In the genomic region with DNA sequence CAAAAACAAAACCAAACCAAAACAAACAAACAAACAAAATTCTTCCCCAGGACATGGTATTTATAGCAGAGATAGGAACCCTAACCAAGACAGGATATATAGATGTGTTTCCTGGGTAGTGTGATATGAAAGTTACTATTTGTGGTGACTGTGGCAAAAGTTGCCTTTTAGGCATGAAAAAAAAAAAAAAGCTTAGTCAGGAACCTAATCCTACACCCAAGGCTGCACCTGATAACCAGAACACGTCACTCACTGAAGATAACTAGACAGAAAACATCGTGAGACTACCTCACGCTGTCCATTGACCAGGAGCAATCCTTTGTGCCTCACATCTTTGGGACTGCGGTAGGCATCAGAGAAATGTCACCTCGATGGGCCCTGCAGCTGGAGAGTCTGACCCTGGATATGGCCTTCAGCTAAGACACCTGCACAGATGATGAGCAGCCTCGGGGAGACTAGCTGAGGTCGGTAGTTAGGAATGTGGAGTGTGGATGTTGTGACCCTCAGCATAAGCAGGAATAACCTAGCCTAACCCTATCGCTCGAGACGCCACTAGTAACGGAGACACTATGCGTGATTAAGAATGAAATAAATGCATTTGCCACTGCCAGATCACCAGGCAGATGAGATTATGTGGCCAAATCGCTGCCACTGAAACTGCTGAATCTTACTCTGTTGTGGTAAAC, we compare ENCODE assay signal across 8 mouse cellular contexts. TPM values are rescaled to one million over a fixed set of nuclear protein-coding genes. Genes with fewer than 3 reads are reported as not detected.
DNase-seq lines count a peak whose midpoint lies in the region; ATAC-seq and TF ChIP-seq lines count a peak whose summit lies in the region.
"Had no signal": no experiment of that assay in that cellular context is flagged by ENCODE, and none has a peak within 500 bp of the region (broad histone marks: within the 10 kb centered on the region; RNA-seq: fewer than 3 reads in every experiment).

A gene (plus strand): TSS at position 249 of the 686 bp plus-strand sequence.

- TF ChIP-seq CTCF in cortical plate, adult 2 months (IDR thresholded peaks at IDR 0.05; ENCODE audit: extremely low read depth, insufficient read depth, low read length): no peak

- DNase-seq in lung, postnatal 36 days: no peak
- DNase-seq in embryo, embryonic 10.5 days (ENCODE audit: low spot score): no peak

- no peak for ATAC-seq in lung, embryonic 15.5 days (ENCODE audit: borderline replicate concordance, extremely low read depth, low FRiP score, low TSS enrichment)
- no peak for ATAC-seq in hindbrain, embryonic 12.5 days (ENCODE audit: low FRiP score)
- peak; percentile 89 for ATAC-seq in megakaryocyte-erythroid progenitor cell, adult 5-6 weeks (replicated peaks; ENCODE audit: low FRiP score, low TSS enrichment, poor library complexity, severe bottlenecking)
- ATAC-seq in cerebellum, adult (ENCODE audit: insufficient number of reproducible peaks, low FRiP score, low TSS enrichment): no peak

- 51% methylated on average over 13 of the region's 13 CpGs for WGBS in lung, embryonic 15.5 days
- 71% methylated on average over 13 of the region's 13 CpGs for WGBS in hindbrain, embryonic 12.5 days

- TF ChIP-seq POLR2A in cortical plate, adult 2 months (IDR thresholded peaks at IDR 0.05; ENCODE audit: extremely low read depth, insufficient read depth, low read length): no peak

- H3K36me3 ChIP-seq in lung, embryonic 15.5 days: no peaks in the 10 kb centered on the region
- H3K36me3 ChIP-seq in hindbrain, embryonic 12.5 days: no peaks in the 10 kb centered on the region

- H3K27ac ChIP-seq in lung, embryonic 15.5 days: no peak within 1 kb of the TSS
- H3K27ac ChIP-seq in cortical plate, adult 2 months (ENCODE audit: insufficient read depth, low read length): peak within 1 kb of the TSS; percentile 36; the same call in 1 of the 2 replicates
- H3K27ac ChIP-seq in hindbrain, embryonic 12.5 days: no peak within 1 kb of the TSS

- H3K27me3 ChIP-seq in lung, embryonic 15.5 days: no peaks in the 10 kb centered on the region
- no peaks in the 10 kb centered on the region for H3K27me3 ChIP-seq in hindbrain, embryonic 12.5 days

- no peaks in the 10 kb centered on the region for H3K9me3 ChIP-seq in lung, embryonic 15.5 days
- H3K9me3 ChIP-seq in hindbrain, embryonic 12.5 days (replicated peaks): no peaks in the 10 kb centered on the region

- H3K4me3 ChIP-seq in lung, embryonic 15.5 days: peak within 1 kb of the TSS; percentile 32
- H3K4me3 ChIP-seq in cortical plate, adult 2 months (ENCODE audit: insufficient read depth, low read length): peak within 1 kb of the TSS; percentile 29
- H3K4me3 ChIP-seq in hindbrain, embryonic 12.5 days: no peak within 1 kb of the TSS
- H3K4me3 ChIP-seq: erythroblast, embryonic 14.5 days had no signal

- peak within 1 kb of the TSS; percentile 49 for H3K4me2 ChIP-seq in lung, embryonic 15.5 days
- 0 out of 2 replicates have a peak within 1 kb of the TSS, but pooled peaks have one; percentile 5 for H3K4me2 ChIP-seq in hindbrain, embryonic 12.5 days (replicated peaks)

- peak within 1 kb of the TSS; percentile 21; the same call in 1 of the 2 replicates for H3K9ac ChIP-seq in lung, embryonic 15.5 days
- no peak within 1 kb of the TSS for H3K9ac ChIP-seq in hindbrain, embryonic 12.5 days

- H3K4me1 ChIP-seq in lung, embryonic 15.5 days: peaks cover 13% of the 10 kb centered on the region; the same call in 1 of the 2 replicates
- no peaks in the 10 kb centered on the region for H3K4me1 ChIP-seq in cortical plate, adult 2 months (ENCODE audit: control insufficient read depth, insufficient read depth, low read length)
- H3K4me1 ChIP-seq in hindbrain, embryonic 12.5 days: peaks cover 6% of the 10 kb centered on the region; the same call in 1 of the 2 replicates

RNA-seq across cellular contexts. Expression of the gene that starts here (rescaled TPM):
- 6.2 and 9.2 TPM in 2 replicates for polyA plus RNA-seq in lung, embryonic 15.5 days (2015; fragmentation: Nextera tagmentation; extraction: Ambion mirVana)
- 7.5 and 8.6 TPM in 2 replicates for polyA plus RNA-seq in cortical plate, adult 2 months (2012; rRNA removed)
- 2.0 and 3.0 TPM in 2 replicates for polyA plus RNA-seq in hindbrain, embryonic 12.5 days (2016; fragmentation: Nextera tagmentation; extraction: Ambion mirVana)
- total RNA-seq in megakaryocyte-erythroid progenitor cell, adult 5-6 weeks (2014; fragmentation: Nextera tagmentation): 3.9 and 6.3 TPM in 2 replicates
- total RNA-seq in megakaryocyte-erythroid progenitor cell, adult 5-6 weeks (2017): 5.8 and 9.7 TPM in 2 replicates
